Mouse (Mus musculus) brain, embryonic 14.5 days (tissue): ENCODE measurements around the gene Ly6c2.
A peak's percentile ranks its signal among the peaks of the same experiment; 100 is the strongest.

ENCODE experiments used
- CTCF ChIP-seq: fragments of 200-500 bp; IDR thresholded peaks from 2 replicates; pipeline ENCODE4 v1.5.1; 2012; ENCODE audit warnings: inconsistent platforms, mild to moderate bottlenecking, moderate library complexity, borderline replicate concordance; ENCODE audit not compliant: insufficient read depth, insufficient read length; ENCODE audit errors: extremely low read depth
- POLR2A ChIP-seq: fragments of 200-500 bp; IDR thresholded peaks from 2 replicates; pipeline ENCODE4 v1.6.1; 2012; ENCODE audit warnings: mild to moderate bottlenecking, inconsistent platforms, borderline replicate concordance; ENCODE audit not compliant: poor library complexity, insufficient read depth, insufficient read length, severe bottlenecking; ENCODE audit errors: extremely low read depth

DNA sequence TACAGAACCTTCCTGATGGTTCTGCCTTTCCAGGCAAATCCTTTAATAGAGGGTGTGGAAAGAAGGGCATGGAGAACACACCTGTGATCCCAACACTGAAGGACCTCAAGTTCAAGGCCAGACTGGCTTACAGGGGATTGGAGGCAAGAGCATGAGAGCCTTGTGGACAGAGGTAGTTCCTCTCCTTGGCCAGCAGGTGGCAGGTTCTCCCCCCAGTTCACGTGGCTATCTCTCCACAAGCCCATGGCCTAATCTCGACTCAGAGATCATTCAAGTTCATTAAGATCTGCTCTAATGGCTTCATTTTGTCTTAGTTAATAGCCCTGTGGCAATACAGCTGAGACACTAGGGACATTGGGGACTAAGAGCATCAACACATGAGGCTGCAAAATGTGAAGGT lies 8.3 kb upstream of the Ly6c2 start:
- TF ChIP-seq CTCF (peak; percentile 65), POLR2A (no peak)
